Mouse (Mus musculus): Measurements from ENCODE around the gene Dmgdh. TPM values are rescaled to one million over a fixed set of nuclear protein-coding genes. Genes with fewer than 3 reads are reported as not detected.

Dmgdh gene
- polyA plus RNA-seq, 1 experiment from 2014 or later = not detected

- no peak overlapping the region for H3K4me3 ChIP-seq (ENCODE audit: inconsistent target)
- no peaks in the 10 kb centered on the region for H3K36me3 ChIP-seq (ENCODE audit: inconsistent target)
- H3K79me2 ChIP-seq (ENCODE audit: inconsistent target) = no peaks in the 10 kb centered on the region
These were observed 9.1 kb downstream of the Dmgdh start for GRCm38 (mm10) chr13:93683336-93683735.

GRCm38 (mm10) chr13:93685226-93685625 lies 11.0 kb downstream of the Dmgdh start:
- Histone ChIP-seq H3K4me3 (ENCODE audit: inconsistent target) (no peak overlapping the region), H3K36me3 (ENCODE audit: inconsistent target) (no peaks in the 10 kb centered on the region), H3K79me2 (ENCODE audit: inconsistent target) (no peaks in the 10 kb centered on the region), H3K27ac (no peak overlapping the region)
- 91% methylated on average over 4 of the region's 4 CpGs for WGBS (ENCODE audit: missing documents)

More at GRCm38 (mm10) chr13:93683336-93683735, 9.1 kb downstream of the Dmgdh start:
- H3K27ac ChIP-seq = no peak overlapping the region

- no peak overlapping the region for H3K27ac ChIP-seq
- 61% methylated on average over 3 of the region's 5 CpGs for WGBS (ENCODE audit: missing documents)
These were observed 13.1 kb downstream of the Dmgdh start for GRCm38 (mm10) chr13:93687321-93687720.

GRCm38 (mm10) chr13:93689566-93689965 lies 15.3 kb downstream of the Dmgdh start:
- WGBS (ENCODE audit: missing documents) = 92% methylated on average over 3 of the region's 3 CpGs
- Histone ChIP-seq H3K4me3 (ENCODE audit: inconsistent target) (no peak overlapping the region), H3K27ac (no peak overlapping the region), H3K36me3 (ENCODE audit: inconsistent target) (no peaks in the 10 kb centered on the region), H3K79me2 (ENCODE audit: inconsistent target) (no peaks in the 10 kb centered on the region)

More at GRCm38 (mm10) chr13:93687321-93687720, 13.1 kb downstream of the Dmgdh start:
- Histone ChIP-seq H3K79me2 (ENCODE audit: inconsistent target) (no peaks in the 10 kb centered on the region), H3K36me3 (ENCODE audit: inconsistent target) (no peaks in the 10 kb centered on the region), H3K4me3 (ENCODE audit: inconsistent target) (no peak overlapping the region)

- H3K4me3 ChIP-seq (ENCODE audit: inconsistent target) = no peak overlapping the region
- H3K36me3 ChIP-seq (ENCODE audit: inconsistent target) = no peaks in the 10 kb centered on the region
- H3K79me2 ChIP-seq (ENCODE audit: inconsistent target) = no peaks in the 10 kb centered on the region
- 67% methylated on average over 1 of the region's 1 CpGs for WGBS (ENCODE audit: missing documents)
- no peak overlapping the region for H3K27ac ChIP-seq
These were observed 16.6 kb downstream of the Dmgdh start for GRCm38 (mm10) chr13:93690821-93691220.

GRCm38 (mm10) chr13:93698866-93699265 lies 24.6 kb downstream of the Dmgdh start:
- 90% methylated on average over 6 of the region's 6 CpGs for WGBS (ENCODE audit: missing documents)
- H3K36me3 ChIP-seq (ENCODE audit: inconsistent target) = no peaks in the 10 kb centered on the region
- no peak overlapping the region for H3K4me3 ChIP-seq (ENCODE audit: inconsistent target)
- no peak overlapping the region for H3K27ac ChIP-seq
- H3K79me2 ChIP-seq (ENCODE audit: inconsistent target) = no peaks in the 10 kb centered on the region

GRCm38 (mm10) chr13:93705697-93706096 lies 31.5 kb downstream of the Dmgdh start:
- no peak overlapping the region for H3K27ac ChIP-seq
- no peak overlapping the region for H3K4me3 ChIP-seq (ENCODE audit: inconsistent target)
- H3K79me2 ChIP-seq (ENCODE audit: inconsistent target) = no peaks in the 10 kb centered on the region
- no peaks in the 10 kb centered on the region for H3K36me3 ChIP-seq (ENCODE audit: inconsistent target)
- WGBS (ENCODE audit: missing documents) = 90% methylated on average over 4 of the region's 4 CpGs

GRCm38 (mm10) chr13:93707271-93707670 lies 33.0 kb downstream of the Dmgdh start:
- no peaks in the 10 kb centered on the region for H3K36me3 ChIP-seq (ENCODE audit: inconsistent target)
- no peak overlapping the region for H3K4me3 ChIP-seq (ENCODE audit: inconsistent target)
- H3K79me2 ChIP-seq (ENCODE audit: inconsistent target) = no peaks in the 10 kb centered on the region
- no peak overlapping the region for H3K27ac ChIP-seq
- WGBS (ENCODE audit: missing documents) = 95% methylated on average over 4 of the region's 4 CpGs

GRCm38 (mm10) chr13:93710325-93710724 lies 36.1 kb downstream of the Dmgdh start:
- H3K36me3 ChIP-seq (ENCODE audit: inconsistent target) = no peaks in the 10 kb centered on the region
- no peaks in the 10 kb centered on the region for H3K79me2 ChIP-seq (ENCODE audit: inconsistent target)
- no peak overlapping the region for H3K4me3 ChIP-seq (ENCODE audit: inconsistent target)
- WGBS (ENCODE audit: missing documents) = 99% methylated on average over 4 of the region's 4 CpGs
- H3K27ac ChIP-seq = no peak overlapping the region

GRCm38 (mm10) chr13:93711226-93711625 lies 37.0 kb downstream of the Dmgdh start:
- WGBS (ENCODE audit: missing documents) = 98% methylated on average over 4 of the region's 4 CpGs
- Histone ChIP-seq H3K36me3 (ENCODE audit: inconsistent target) (no peaks in the 10 kb centered on the region), H3K4me3 (ENCODE audit: inconsistent target) (no peak overlapping the region), H3K79me2 (ENCODE audit: inconsistent target) (no peaks in the 10 kb centered on the region), H3K27ac (no peak overlapping the region)

- H3K4me3 ChIP-seq (ENCODE audit: inconsistent target) = no peak overlapping the region
- 94% methylated on average over 4 of the region's 4 CpGs for WGBS (ENCODE audit: missing documents)
These were observed 38.1 kb downstream of the Dmgdh start for GRCm38 (mm10) chr13:93712362-93712761.

GRCm38 (mm10) chr13:93713826-93714225 lies 39.6 kb downstream of the Dmgdh start:
- Histone ChIP-seq H3K4me3 (ENCODE audit: inconsistent target) (no peak overlapping the region), H3K79me2 (ENCODE audit: inconsistent target) (no peaks in the 10 kb centered on the region), H3K27ac (no peak overlapping the region), H3K36me3 (ENCODE audit: inconsistent target) (no peaks in the 10 kb centered on the region)
- WGBS (ENCODE audit: missing documents) = 96% methylated on average over 3 of the region's 3 CpGs

More at GRCm38 (mm10) chr13:93712362-93712761, 38.1 kb downstream of the Dmgdh start:
- H3K27ac ChIP-seq = no peak overlapping the region
- H3K36me3 ChIP-seq (ENCODE audit: inconsistent target) = no peaks in the 10 kb centered on the region
- no peaks in the 10 kb centered on the region for H3K79me2 ChIP-seq (ENCODE audit: inconsistent target)

GRCm38 (mm10) chr13:93717113-93717512 lies 42.9 kb downstream of the Dmgdh start:
- Histone ChIP-seq H3K36me3 (ENCODE audit: inconsistent target) (no peaks in the 10 kb centered on the region), H3K4me3 (ENCODE audit: inconsistent target) (no peak overlapping the region), H3K79me2 (ENCODE audit: inconsistent target) (no peaks in the 10 kb centered on the region), H3K27ac (no peak overlapping the region)
- 96% methylated on average over 7 of the region's 7 CpGs for WGBS (ENCODE audit: missing documents)

GRCm38 (mm10) chr13:93718948-93719347 lies 44.7 kb downstream of the Dmgdh start:
- no peaks in the 10 kb centered on the region for H3K36me3 ChIP-seq (ENCODE audit: inconsistent target)
- no peaks in the 10 kb centered on the region for H3K79me2 ChIP-seq (ENCODE audit: inconsistent target)
- no peak overlapping the region for H3K27ac ChIP-seq
- no peak overlapping the region for H3K4me3 ChIP-seq (ENCODE audit: inconsistent target)
- 6% methylated on average over 7 of the region's 7 CpGs for WGBS (ENCODE audit: missing documents)

- WGBS (ENCODE audit: missing documents) = 86% methylated on average over 4 of the region's 4 CpGs
- H3K36me3 ChIP-seq (ENCODE audit: inconsistent target) = no peaks in the 10 kb centered on the region
- H3K27ac ChIP-seq = no peak overlapping the region
- no peak overlapping the region for H3K4me3 ChIP-seq (ENCODE audit: inconsistent target)
- no peaks in the 10 kb centered on the region for H3K79me2 ChIP-seq (ENCODE audit: inconsistent target)
These were observed 47.7 kb downstream of the Dmgdh start for GRCm38 (mm10) chr13:93721916-93722315.

- no peaks in the 10 kb centered on the region for H3K36me3 ChIP-seq (ENCODE audit: inconsistent target)
- H3K79me2 ChIP-seq (ENCODE audit: inconsistent target) = no peaks in the 10 kb centered on the region
- no peak overlapping the region for H3K4me3 ChIP-seq (ENCODE audit: inconsistent target)
- 92% methylated on average over 3 of the region's 3 CpGs for WGBS (ENCODE audit: missing documents)
- no peak overlapping the region for H3K27ac ChIP-seq
These were observed 49.2 kb downstream of the Dmgdh start for GRCm38 (mm10) chr13:93723455-93723854.
